Mouse (Mus musculus): Measurements from ENCODE around the gene Idh2. TPM values are rescaled to one million over a fixed set of nuclear protein-coding genes. Genes with fewer than 3 reads are reported as not detected.
A peak's percentile ranks its signal among the peaks of the same experiment; 100 is the strongest.

Gene Idh2
- polyA plus RNA-seq, 1 experiment from 2014 or later: 158 TPM

DNA sequence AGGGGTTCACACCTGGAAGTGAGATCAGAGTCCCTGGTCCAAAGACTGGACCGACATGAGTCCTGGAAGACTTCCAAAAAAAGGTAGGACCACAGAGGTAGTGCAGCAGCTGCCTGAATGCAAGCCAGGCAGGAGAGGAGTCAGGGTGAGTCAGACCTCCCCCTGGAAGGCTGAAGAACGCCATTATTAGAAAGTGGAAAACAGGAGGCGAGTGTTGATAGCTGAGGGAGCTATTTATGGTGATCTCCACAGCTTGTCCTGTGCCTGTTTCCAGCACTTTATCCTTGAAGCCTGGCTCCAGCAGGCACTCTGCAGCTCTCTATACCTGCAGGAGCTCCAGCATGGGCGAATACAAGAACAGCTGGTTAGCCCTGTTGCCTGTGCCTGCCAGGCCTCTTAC lies 4.0 kb upstream of the Idh2 start:
- ATAC-seq: no peak
- Histone ChIP-seq H3K4me1 (peaks cover 42% of the 10 kb centered on the region), H3K27ac (no peak overlapping the region), H3K4me2 (no peak overlapping the region), H3K27me3 (replicated peaks) (no peaks in the 10 kb centered on the region), H3K9ac (no peak overlapping the region), H3K4me3 (no peak overlapping the region), H3K9me3 (replicated peaks) (no peaks in the 10 kb centered on the region), H3K36me3 (no peaks in the 10 kb centered on the region)
- WGBS (ENCODE audit: insufficient replicate concordance): 59% methylated on average over 4 of the region's 4 CpGs

DNA sequence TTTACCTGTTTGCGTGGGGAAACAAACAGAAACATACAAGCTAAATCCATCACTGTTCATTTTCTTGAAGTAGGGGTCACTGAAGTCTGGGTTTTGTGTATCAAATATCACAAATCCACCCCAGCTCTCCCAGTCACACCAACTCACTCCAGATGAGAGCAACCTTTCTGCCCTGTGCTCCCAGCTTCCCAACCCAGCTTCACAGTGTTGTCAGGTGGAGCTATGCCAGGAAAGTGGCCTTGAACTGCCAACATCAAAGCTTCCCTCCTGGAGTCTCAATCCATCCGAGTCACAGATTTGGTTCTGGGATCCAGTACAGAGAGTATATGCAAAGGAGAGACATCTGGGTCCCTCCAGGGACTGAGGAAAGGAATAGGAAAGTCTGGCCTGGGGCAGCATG lies 966 bp upstream of the Idh2 start:
- Histone ChIP-seq H3K9ac (0 out of 2 replicates have a peak overlapping the region, but pooled peaks have one; percentile 2), H3K4me3 (0 out of 2 replicates have a peak overlapping the region, but pooled peaks have one; percentile 84)

DNA sequence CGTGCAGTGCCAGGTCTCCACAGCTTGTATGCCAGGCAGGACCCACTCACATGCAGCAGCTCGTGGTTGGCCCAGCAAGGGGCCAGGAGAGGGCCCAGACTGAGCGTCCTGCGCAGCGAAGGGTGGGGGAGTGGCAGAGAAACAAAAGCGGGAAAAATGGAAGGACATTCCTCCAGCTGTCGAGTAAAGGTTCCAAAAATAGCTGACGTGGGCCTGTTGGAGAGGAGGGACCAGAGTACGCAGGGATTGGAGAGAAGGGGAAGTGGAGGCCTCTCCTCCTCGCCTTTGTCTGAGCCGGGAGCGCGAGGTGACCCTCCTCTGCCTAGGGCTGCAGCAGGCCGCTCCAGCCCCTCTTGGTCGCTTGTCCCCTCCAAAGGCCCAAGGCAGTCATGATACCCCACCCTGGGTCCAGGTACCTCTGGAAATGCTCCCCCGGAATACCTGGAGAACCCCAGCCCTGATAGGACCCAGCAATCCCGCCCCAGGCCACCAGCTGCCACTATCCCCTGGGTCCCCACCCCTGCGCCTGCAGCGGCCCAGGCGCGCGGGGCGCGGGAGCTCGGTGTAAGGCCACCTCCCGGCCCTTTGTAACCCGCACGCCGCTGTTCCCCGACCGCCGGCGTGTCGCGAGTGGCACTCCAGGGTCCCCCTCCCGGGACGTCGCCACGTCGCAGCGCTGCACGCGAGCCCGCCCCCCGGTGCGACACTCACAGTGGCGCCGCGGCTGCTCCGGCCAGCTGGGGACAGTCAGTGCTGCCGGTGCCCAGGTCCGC lies 555 bp downstream of the Idh2 start:
- WGBS (ENCODE audit: insufficient replicate concordance): 2% methylated on average over 48 of the region's 52 CpGs
- Histone ChIP-seq H3K9me3 (replicated peaks) (no peaks in the 10 kb centered on the region), H3K4me3 (peak overlapping the region; percentile 84), H3K36me3 (peaks cover 10% of the 10 kb centered on the region), H3K9ac (peak overlapping the region; percentile 89), H3K4me2 (peak overlapping the region; percentile 100), H3K27me3 (replicated peaks) (no peaks in the 10 kb centered on the region), H3K27ac (peak overlapping the region; percentile 76), H3K4me1 (peaks cover 63% of the 10 kb centered on the region)
- peak; percentile 72 for ATAC-seq

More for the DNA sequence above, 966 bp upstream of the Idh2 start:
- Histone ChIP-seq H3K9me3 (replicated peaks) (no peaks in the 10 kb centered on the region), H3K36me3 (no peaks in the 10 kb centered on the region), H3K4me1 (peaks cover 59% of the 10 kb centered on the region), H3K4me2 (peak overlapping the region; percentile 100), H3K27me3 (replicated peaks) (no peaks in the 10 kb centered on the region), H3K27ac (no peak overlapping the region)
- WGBS (ENCODE audit: insufficient replicate concordance): 77% methylated on average over 2 of the region's 2 CpGs
- ATAC-seq: no peak

DNA sequence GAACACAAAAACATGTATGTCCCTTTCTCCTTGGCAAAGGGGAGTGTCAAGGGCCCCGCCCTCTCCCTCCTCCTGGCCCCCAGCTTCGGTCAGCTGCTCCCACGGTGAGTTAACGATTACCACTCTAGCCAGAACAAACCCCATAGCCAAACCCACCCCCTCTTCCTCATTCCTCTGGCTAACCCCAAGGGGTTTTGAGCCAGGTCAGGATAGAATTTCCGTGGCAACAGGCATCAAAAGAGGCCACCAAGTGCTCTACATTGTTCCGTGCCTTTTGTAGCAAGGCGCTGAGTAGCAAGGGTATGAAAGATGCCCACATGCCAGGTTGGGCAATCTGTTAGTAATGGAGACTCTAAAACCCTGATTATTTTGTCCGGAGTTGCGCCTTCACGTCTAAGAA lies 1.2 kb downstream of the Idh2 start:
- H3K4me1 ChIP-seq: peaks cover 70% of the 10 kb centered on the region

DNA sequence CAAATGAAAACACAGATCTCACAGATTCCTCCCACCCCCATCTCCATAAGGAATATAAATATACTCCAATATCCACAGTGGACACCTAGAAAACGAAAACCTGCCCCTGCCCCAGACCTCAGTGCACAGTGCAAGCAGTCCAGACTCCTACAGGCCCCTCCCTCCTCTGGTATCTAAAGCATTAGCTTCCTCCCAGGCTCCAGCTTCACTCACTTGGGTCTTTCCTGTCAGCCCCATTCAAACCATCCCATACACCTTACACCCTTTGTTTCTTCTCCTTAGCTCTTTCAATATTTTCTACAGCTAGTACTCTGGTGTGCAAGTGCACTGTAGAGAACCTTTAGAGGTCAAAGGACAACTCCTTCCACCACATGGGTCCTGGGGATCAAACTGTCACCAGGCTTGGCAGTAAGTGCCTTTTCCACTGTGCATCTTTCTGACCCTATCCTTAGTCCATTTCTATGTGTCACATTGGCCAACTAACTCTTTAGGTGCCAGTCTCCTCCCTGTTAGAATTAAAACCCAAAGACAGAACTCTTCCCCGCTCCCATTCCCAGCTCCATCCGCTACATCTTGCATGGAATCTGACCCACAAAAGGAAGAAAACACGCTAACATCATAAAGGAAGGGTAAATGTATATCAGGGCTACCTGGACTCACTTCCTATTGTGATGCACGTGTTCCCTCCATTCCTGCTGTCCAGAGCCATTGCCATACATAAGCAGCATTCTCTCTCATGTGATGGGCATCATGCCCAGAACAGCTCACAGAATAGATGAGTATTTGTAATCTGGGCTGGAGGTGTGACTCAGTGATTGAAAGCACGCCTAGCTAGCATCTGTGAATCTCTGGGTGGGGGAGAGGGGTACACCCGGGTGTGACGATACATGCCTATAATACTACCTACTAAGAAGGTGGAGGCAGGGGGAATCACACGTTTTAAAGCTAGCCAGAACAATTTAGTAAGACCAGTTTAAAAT lies 3.8 kb downstream of the Idh2 start:
- Histone ChIP-seq H3K4me1 (peaks cover 75% of the 10 kb centered on the region), H3K36me3 (peaks cover 32% of the 10 kb centered on the region), H3K4me2 (no peak overlapping the region), H3K9ac (no peak overlapping the region), H3K4me3 (no peak overlapping the region), H3K27me3 (replicated peaks) (no peaks in the 10 kb centered on the region), H3K27ac (peak overlapping the region; percentile 3; the same call in 1 of the 2 replicates), H3K9me3 (replicated peaks) (0 out of 2 replicates have a peak, but pooled peaks cover 3% of the 10 kb centered on the region)
- ATAC-seq: no peak
- WGBS (ENCODE audit: insufficient replicate concordance): 69% methylated on average over 9 of the region's 9 CpGs

More for the DNA sequence above, 1.2 kb downstream of the Idh2 start:
- Histone ChIP-seq H3K27ac (peak overlapping the region; percentile 76), H3K4me2 (peak overlapping the region; percentile 100), H3K9ac (peak overlapping the region; percentile 89), H3K27me3 (replicated peaks) (no peaks in the 10 kb centered on the region), H3K36me3 (peaks cover 17% of the 10 kb centered on the region), H3K4me3 (peak overlapping the region; percentile 84), H3K9me3 (replicated peaks) (no peaks in the 10 kb centered on the region)
- 15% methylated on average over 10 of the region's 10 CpGs for WGBS (ENCODE audit: insufficient replicate concordance)
- ATAC-seq: no peak

DNA sequence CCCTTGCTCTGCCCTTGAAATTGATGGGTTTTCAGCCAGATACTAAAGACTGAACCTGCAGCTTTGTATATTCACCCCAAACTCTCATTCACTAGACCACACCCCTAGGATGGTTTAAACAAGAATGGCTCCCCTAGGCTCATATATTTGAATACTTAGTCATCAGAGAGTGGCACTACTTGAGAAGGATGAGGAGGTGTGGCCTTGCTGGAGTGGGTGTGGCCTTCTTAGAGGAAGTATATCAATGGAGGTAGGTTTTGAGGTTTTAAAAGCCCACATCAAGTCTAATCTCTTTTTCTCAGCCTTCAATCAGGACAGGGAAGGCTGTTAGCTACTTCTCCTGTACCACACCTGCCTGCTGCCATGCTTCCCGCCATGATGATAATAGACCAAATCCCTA lies 8.8 kb downstream of the Idh2 start:
- Histone ChIP-seq H3K27me3 (replicated peaks) (no peaks in the 10 kb centered on the region), H3K4me3 (no peak overlapping the region), H3K27ac (no peak overlapping the region), H3K9me3 (replicated peaks) (0 out of 2 replicates have a peak, but pooled peaks cover 4% of the 10 kb centered on the region), H3K36me3 (peaks cover 54% of the 10 kb centered on the region), H3K4me1 (peaks cover 37% of the 10 kb centered on the region), H3K9ac (no peak overlapping the region), H3K4me2 (no peak overlapping the region)
- no peak for ATAC-seq
- WGBS (ENCODE audit: insufficient replicate concordance): 82% methylated on average over 1 of the region's 1 CpGs

DNA sequence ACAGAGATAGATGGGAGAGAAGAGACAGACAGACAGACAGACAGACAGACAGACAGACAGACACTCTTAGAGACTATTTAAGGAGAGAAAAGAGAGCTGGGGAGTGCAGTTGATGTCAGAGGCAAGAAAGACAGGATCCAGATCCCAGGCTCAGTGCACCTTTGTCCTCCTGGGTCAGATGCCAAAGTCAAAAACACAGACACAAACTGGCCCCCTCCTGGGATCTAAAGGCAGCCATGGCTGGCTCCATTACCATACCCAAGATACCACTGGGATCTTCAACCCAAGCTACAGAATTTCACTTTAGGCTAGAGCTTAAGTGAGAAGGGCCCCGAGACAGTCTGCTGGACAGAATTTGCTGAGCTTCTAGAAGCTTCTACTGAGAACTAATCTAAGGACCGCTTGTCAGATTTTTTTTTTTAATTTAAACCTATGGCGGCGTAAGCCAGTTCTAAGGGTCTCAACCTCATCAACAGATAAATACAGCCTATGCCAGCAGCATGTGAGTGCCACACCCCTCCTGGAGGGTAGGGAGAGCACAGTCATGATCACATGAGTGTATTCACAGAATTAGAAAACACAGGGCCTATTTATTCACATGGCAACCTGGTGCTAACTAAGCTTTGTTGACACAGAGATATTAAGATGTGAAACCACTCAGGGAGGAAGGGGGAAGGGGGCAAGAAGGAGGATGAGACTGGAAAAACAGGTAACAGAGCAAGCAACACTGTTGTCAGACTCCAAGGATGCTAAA lies 9.4 kb downstream of the Idh2 start:
- no peak for ATAC-seq

DNA sequence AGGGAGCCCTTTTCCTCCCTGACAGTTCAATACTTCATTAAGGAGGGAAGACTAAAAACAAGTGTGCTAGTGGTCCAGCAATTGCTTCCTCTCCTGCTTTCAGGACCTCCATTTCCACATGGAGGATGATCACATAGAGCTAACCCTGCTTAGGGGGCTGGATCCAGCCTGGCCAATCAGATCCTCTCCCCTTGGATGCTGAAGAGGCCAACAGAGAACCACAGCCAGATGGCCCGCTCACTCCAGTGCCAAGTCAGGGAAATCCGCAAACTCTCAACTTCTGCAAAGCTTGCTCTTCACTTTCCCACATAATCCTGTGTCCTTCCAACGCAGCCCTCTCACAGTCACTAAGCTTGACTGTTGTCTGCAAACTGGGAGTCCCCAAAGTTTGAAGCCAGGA lies 11.9 kb downstream of the Idh2 start:
- Histone ChIP-seq H3K36me3 (peaks cover 68% of the 10 kb centered on the region), H3K27ac (no peak overlapping the region), H3K4me3 (no peak overlapping the region), H3K4me2 (no peak overlapping the region), H3K4me1 (0 out of 2 replicates have a peak, but pooled peaks cover 7% of the 10 kb centered on the region), H3K9me3 (replicated peaks) (0 out of 2 replicates have a peak, but pooled peaks cover 4% of the 10 kb centered on the region), H3K27me3 (replicated peaks) (no peaks in the 10 kb centered on the region), H3K9ac (no peak overlapping the region)
- no peak for ATAC-seq
- 75% methylated on average over 3 of the region's 3 CpGs for WGBS (ENCODE audit: insufficient replicate concordance)

More for the DNA sequence above, 9.4 kb downstream of the Idh2 start:
- Histone ChIP-seq H3K9me3 (replicated peaks) (0 out of 2 replicates have a peak, but pooled peaks cover 4% of the 10 kb centered on the region), H3K27ac (no peak overlapping the region), H3K27me3 (replicated peaks) (no peaks in the 10 kb centered on the region), H3K4me3 (no peak overlapping the region), H3K4me1 (peaks cover 31% of the 10 kb centered on the region), H3K9ac (no peak overlapping the region), H3K36me3 (peaks cover 60% of the 10 kb centered on the region), H3K4me2 (no peak overlapping the region)
- WGBS (ENCODE audit: insufficient replicate concordance): 83% methylated on average over 4 of the region's 4 CpGs

DNA sequence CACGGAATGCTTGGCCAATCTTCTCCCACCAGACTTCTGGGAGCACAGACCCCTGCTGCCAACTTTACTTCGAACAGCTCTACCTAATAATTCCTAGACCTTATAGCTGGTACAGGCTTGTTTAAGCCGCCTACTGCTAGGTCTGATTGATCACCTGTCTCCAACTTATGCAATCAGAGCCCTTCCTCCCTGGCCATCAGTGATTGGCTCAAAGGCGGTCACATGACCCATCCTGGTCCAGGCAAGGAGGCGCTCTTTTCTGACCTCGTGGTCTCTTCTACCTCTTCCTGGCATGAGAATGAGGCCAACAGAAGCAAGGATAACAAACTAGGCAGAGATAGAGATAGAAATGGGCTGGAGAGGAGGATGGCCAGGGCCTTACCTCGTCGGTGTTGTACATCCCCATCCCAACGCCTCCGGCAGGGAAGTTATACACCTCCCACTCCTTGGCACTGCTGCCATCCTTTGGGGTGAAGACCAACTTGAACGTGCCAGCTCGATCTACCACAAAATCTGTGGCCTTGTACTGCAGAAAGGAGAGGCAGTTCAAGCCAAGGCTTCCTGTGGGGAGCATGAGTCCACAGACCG lies 16.7 kb downstream of the Idh2 start:
- no peaks in the 10 kb centered on the region for H3K4me1 ChIP-seq
- no peak for ATAC-seq
- H3K27ac ChIP-seq: no peak overlapping the region
- H3K36me3 ChIP-seq: peaks cover 98% of the 10 kb centered on the region
- H3K4me3 ChIP-seq: no peak overlapping the region
- no peaks in the 10 kb centered on the region for H3K9me3 ChIP-seq (replicated peaks)
- H3K27me3 ChIP-seq (replicated peaks): no peaks in the 10 kb centered on the region
- WGBS (ENCODE audit: insufficient replicate concordance): 84% methylated on average over 13 of the region's 13 CpGs
- H3K9ac ChIP-seq: no peak overlapping the region
- no peak overlapping the region for H3K4me2 ChIP-seq

DNA sequence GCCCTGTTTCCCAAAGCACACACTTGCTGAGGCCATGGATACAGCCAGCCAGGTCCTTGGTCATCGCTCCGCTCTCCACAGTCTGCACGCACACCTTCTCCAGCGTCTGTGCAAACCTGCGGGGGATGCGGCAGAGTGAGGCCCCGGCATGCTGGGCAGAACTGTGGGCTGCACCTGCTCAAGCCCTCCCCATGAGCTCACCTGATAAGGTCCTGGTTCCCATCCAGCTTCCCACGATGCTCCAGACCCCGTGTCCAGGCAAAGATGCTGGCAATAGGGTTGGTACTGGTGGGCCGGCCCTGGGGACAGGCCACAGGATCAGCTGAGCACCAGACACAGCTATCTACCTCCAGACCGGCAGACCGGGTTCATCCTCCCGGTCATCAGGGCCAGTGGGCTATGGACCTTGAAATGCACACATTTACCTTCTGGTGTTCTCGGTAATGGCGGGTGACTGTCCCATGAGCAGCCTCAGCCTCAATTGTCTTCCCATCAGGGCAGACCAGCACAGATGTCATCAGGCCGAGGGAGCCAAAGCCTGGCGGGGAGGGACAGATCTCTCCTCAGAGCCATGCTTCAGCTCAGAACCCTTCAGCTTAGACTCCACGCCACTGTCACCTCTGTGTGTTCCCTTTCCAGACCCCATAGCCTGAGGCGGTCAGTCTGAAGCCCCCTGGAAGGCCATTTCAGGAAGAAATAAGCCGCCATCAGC lies 19.4 kb downstream of the Idh2 start:
- 81% methylated on average over 20 of the region's 20 CpGs for WGBS (ENCODE audit: insufficient replicate concordance)
- no peak for ATAC-seq

More for the DNA sequence above, 19.4 kb downstream of the Idh2 start:
- H3K9ac ChIP-seq: no peak overlapping the region
- H3K36me3 ChIP-seq: peaks cover 97% of the 10 kb centered on the region
- H3K4me1 ChIP-seq: 0 out of 2 replicates have a peak, but pooled peaks cover 2% of the 10 kb centered on the region
- H3K27me3 ChIP-seq (replicated peaks): no peaks in the 10 kb centered on the region
- H3K27ac ChIP-seq: no peak overlapping the region
- H3K9me3 ChIP-seq (replicated peaks): no peaks in the 10 kb centered on the region
- no peak overlapping the region for H3K4me3 ChIP-seq
- no peak overlapping the region for H3K4me2 ChIP-seq

Data from liver, embryonic 12.5 days (tissue).